Mouse (Mus musculus) ES-Bruce4 (cell line): ENCODE data around the gene Ddx49. TPM values are rescaled to one million over a fixed set of nuclear protein-coding genes. Genes with fewer than 3 reads are reported as not detected.

Source experiments
- H3K27ac ChIP-seq: 2 replicates; pipeline ENCODE4 v1.5.1; 2012; ENCODE audit warnings: low read length, inconsistent platforms; ENCODE audit not compliant: insufficient read depth
- H3K27me3 ChIP-seq: 2 replicates; pipeline ENCODE4 v1.6.1; 2012; ENCODE audit warnings: mild to moderate bottlenecking, low read length, inconsistent platforms; ENCODE audit not compliant: control insufficient read depth, poor library complexity, insufficient read depth, severe bottlenecking
- H3K36me3 ChIP-seq: 2 replicates; pipeline ENCODE4 v1.6.1; 2012; ENCODE audit warnings: inconsistent platforms, mild to moderate bottlenecking, low read length, moderate library complexity; ENCODE audit not compliant: control insufficient read depth, poor library complexity, insufficient read depth, severe bottlenecking
- H3K4me1 ChIP-seq: one replicate; pipeline ENCODE4 v1.8.1; 2011; ENCODE audit warnings: low read length; ENCODE audit not compliant: control insufficient read depth, insufficient read depth
- H3K4me3 ChIP-seq: 2 replicates; pipeline ENCODE4 v1.5.1; 2011; ENCODE audit warnings: low read depth, mild to moderate bottlenecking, low read length
- H3K9ac ChIP-seq: 2 replicates; pipeline ENCODE4 v1.6.1; 2012; ENCODE audit warnings: low read depth, mild to moderate bottlenecking, inconsistent platforms; ENCODE audit not compliant: poor library complexity, severe bottlenecking
- H3K9me3 ChIP-seq: replicated peaks from 2 replicates; pipeline ENCODE4 v1.6.1; 2012; ENCODE audit warnings: mild to moderate bottlenecking, low read length, inconsistent platforms; ENCODE audit not compliant: control insufficient read depth, poor library complexity, insufficient read depth, severe bottlenecking
- CTCF ChIP-seq: IDR thresholded peaks from one replicate; pipeline ENCODE4 v1.8.1; 2011; ENCODE audit warnings: low read depth, low read length
- EP300 ChIP-seq: IDR thresholded peaks from 2 replicates; pipeline ENCODE4 v1.6.1; 2011; ENCODE audit warnings: low read depth, low read length; ENCODE audit not compliant: insufficient read depth
- POLR2A ChIP-seq: IDR thresholded peaks from one replicate; pipeline ENCODE4 v1.8.1; 2011; ENCODE audit warnings: low read length; ENCODE audit not compliant: insufficient read depth
- polyA plus RNA-seq: library from polyadenylated mRNA; stranded (reverse); fragments of >200 nt; gene quantifications from 2 replicates; pipeline ENCODE4 v1.2.4, GENCODE M21; 2011; ENCODE audit warnings: low read depth; ENCODE audit not compliant: missing spikeins, insufficient read depth, insufficient read length

Ddx49 gene
- polyA plus RNA-seq, 1 experiment, result 45.3 TPM

DNA sequence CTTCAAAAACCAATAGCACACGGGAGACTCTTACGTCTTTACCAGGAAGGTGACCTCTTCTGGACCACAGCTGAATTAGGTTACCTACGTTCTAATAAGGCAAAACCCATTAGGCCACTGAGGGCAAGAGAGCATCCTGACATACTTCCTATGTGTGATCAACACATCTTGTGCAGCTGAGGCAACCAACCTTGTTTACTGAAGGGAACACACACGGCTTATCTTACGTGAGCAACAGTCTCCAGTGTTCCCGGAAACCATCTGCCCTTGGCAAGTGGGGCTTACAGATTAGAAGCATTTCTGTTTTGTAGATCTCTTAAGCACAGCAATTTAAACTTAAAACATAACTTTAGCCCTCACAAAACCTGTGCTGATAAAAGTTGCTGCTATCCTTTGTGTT, 25.2 kb upstream of the Ddx49 start:
- H3K36me3 ChIP-seq, result no peaks in the 10 kb centered on the region
- H3K9me3 ChIP-seq, result no peaks in the 10 kb centered on the region
- TF ChIP-seq POLR2A (no peak), CTCF (no peak), EP300 (no peak)
- H3K4me1 ChIP-seq, result peaks cover 2% of the 10 kb centered on the region
- no peak overlapping the region for H3K9ac ChIP-seq
- H3K27ac ChIP-seq, result no peak overlapping the region
- no peak overlapping the region for H3K4me3 ChIP-seq
- no peaks in the 10 kb centered on the region for H3K27me3 ChIP-seq

DNA sequence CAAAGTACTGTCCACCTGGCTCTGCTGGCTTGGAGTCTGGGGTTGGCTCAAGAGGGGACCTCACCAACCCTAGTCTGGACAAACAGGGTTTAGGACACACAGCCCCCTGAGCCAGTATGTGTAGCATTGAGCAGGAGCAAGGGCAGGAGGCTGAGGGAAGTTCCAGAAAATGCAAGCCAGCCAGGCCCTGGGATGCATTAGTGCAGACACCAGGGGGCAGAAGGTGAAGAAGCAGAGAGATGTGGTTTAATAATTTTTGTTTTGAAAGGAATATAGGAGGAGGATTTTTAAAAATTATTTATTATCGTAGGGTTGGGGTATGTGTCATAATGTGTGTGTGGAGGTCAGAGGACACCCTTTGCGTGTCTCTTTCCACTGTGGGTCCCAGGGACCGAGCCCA, 21.4 kb upstream of the Ddx49 start:
- no peak overlapping the region for H3K9ac ChIP-seq
- no peak overlapping the region for H3K4me3 ChIP-seq
- no peaks in the 10 kb centered on the region for H3K4me1 ChIP-seq
- TF ChIP-seq CTCF, result no peak
- TF ChIP-seq POLR2A, result no peak
- no peak for TF ChIP-seq EP300
- no peak overlapping the region for H3K27ac ChIP-seq
- no peaks in the 10 kb centered on the region for H3K27me3 ChIP-seq
- H3K36me3 ChIP-seq, result no peaks in the 10 kb centered on the region
- no peaks in the 10 kb centered on the region for H3K9me3 ChIP-seq

DNA sequence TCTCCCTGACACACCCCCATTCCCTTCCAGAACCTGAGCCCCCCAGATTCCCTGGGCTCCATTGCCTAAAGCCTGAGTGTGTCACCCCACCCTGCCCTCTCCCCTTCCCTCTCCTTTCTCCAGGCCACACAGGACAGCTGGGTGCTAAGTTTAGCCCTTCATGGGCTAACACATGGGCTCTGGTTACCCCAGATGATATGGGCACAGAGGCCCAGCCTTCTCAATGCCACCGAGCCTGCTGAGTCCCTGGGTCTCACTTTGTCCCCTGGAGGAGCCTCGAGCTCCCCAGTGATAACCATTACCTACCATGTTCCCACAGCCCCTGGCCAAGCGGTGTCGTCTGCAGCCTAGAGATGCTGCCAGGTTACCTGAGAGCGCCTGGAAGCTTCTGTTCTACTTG, 15.6 kb upstream of the Ddx49 start:
- no peaks in the 10 kb centered on the region for H3K27me3 ChIP-seq
- H3K4me3 ChIP-seq, result no peak overlapping the region
- H3K4me1 ChIP-seq, result no peaks in the 10 kb centered on the region
- no peaks in the 10 kb centered on the region for H3K9me3 ChIP-seq
- 0 out of 2 replicates have a peak, but pooled peaks cover 2% of the 10 kb centered on the region for H3K36me3 ChIP-seq
- no peak overlapping the region for H3K27ac ChIP-seq
- no peak overlapping the region for H3K9ac ChIP-seq
- TF ChIP-seq EP300 (no peak), POLR2A (no peak), CTCF (no peak)

DNA sequence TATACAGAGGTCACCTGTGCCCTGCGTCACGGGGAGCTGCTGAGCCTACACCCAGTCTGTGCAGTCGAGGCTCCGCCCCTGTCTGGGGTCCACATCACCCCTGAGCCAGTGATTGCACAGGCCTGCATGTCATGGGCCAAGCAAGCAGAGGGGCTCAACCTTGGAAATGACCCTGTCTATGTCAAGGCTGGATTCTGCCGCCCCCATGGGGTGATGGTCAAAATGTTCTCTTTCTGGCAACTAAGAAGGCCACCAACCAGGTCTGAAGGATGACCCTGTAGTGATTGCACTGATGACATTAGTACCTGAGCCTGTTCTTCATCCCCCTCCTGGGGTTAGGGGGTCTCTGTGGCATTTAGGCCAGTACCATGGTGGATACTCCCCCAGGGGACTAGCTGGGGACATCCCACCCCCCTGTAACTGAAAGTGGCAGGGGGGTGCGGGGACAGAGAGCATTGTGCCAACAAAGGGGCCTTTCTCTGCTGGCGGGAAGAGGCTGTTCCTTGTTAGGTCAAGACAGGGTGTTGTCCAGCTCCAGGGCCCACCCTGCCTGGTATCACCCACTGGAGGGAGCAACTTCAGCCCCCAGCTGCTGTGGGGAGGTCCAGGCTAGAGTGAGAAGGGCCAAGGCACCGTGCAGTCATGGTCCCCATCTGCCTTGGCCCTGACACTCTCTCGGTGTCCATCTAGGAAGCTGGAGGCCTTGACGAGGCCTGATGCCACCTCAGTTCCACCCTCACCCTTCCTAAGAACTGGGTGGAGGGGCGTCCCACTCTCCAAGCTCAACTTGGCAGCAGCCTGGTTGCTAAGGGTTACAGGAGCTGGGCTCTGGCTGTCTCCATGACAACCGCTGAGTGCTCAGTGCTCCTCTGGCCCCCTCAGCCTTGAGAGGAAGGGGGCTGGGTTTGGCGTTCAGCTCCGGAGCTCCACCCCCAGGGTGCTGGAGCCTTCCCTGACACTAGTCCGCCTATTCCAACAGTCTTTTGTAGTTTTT, 14.5 kb upstream of the Ddx49 start:
- H3K9me3 ChIP-seq, result no peaks in the 10 kb centered on the region
- TF ChIP-seq CTCF, result no peak
- TF ChIP-seq POLR2A, result no peak
- no peak for TF ChIP-seq EP300
- H3K27ac ChIP-seq, result no peak overlapping the region
- H3K4me1 ChIP-seq, result no peaks in the 10 kb centered on the region
- H3K4me3 ChIP-seq, result peak overlapping the region; percentile 87
- H3K36me3 ChIP-seq, result 0 out of 2 replicates have a peak, but pooled peaks cover 6% of the 10 kb centered on the region
- H3K9ac ChIP-seq, result peak overlapping the region; percentile 73
- no peaks in the 10 kb centered on the region for H3K27me3 ChIP-seq

DNA sequence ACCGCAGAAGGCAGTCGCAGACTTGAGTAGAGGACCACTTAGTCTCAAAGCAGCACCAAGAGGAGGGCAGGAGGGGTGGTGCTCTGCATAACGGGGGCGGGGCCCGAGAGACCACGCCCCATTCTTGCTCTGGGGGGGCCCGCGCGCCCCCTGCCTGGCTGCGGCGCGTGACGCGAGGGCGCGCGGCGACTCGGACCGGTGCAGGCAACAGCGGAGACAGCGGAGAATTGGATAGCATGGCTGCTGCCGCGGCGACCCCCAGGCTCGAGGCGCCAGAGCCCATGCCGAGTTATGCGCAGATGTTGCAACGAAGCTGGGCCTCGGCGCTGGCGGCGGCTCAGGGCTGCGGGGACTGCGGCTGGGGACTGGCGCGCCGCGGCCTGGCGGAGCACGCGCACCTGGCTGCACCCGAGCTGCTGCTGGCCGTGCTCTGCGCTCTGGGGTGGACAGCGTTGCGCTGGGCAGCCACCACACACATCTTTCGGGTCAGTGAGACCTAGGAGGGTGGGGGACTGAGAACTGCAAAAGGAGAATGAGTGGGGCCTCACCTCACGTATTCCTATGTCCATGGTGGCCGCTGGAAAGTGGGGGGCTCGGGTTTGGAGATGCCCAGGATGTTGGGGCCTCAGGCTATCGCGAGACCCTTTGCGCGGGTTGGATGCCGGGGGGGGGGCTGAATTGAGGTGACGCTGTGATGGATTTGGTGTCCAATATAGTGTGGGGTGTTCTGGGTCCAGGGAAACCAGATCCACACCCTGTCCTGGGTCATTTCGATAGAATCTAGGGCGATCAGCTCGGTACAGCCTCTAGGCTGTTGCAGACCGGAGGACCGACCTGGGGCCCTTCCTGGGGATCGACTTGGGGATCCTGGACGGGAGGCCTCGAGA, 13.6 kb upstream of the Ddx49 start, which contains the start of gene Cers1:
Cers1 (plus strand) TSS at position 152 of the 887 bp plus-strand sequence.
- no peaks in the 10 kb centered on the region for H3K27me3 ChIP-seq
- H3K4me1 ChIP-seq, result no peaks in the 10 kb centered on the region
- H3K4me3 ChIP-seq, result peak within 1 kb of the TSS; percentile 87
- H3K9me3 ChIP-seq, result no peaks in the 10 kb centered on the region
- peak within 1 kb of the TSS; percentile 73 for H3K9ac ChIP-seq
- TF ChIP-seq POLR2A (no peak), EP300 (no peak), CTCF (no peak)
- H3K36me3 ChIP-seq, result peaks cover 10% of the 10 kb centered on the region; the same call in 1 of the 2 replicates
- H3K27ac ChIP-seq, result no peak within 1 kb of the TSS
